Mouse (Mus musculus) liver, embryonic 14.5 days (tissue): ENCODE data around the gene Bmp5. TPM values are rescaled to one million over a fixed set of nuclear protein-coding genes. Genes with fewer than 3 reads are reported as not detected.

Source experiments
- ATAC-seq: fragments of 200-750 bp; cut with Nextera tagmentation; 2 replicates; pipeline ENCODE4 v1.8.0; 2017; ENCODE audit warnings: moderate number of reproducible peaks, mild to moderate bottlenecking, moderate library complexity; ENCODE audit not compliant: insufficient read depth
- DNase-seq, 3 experiments: peaks; one replicate each; pipeline ENCODE4 v3.0.0-alpha.2; 2012 to 2013; ENCODE audit warnings: low read depth in 3 of 3, low spot score in 3 of 3
- H3K27ac ChIP-seq: fragments of 300-500 bp; sonication (generic); 2 replicates; pipeline ENCODE4 v1.5.1; 2014; ENCODE audit warnings: moderate library complexity, mild to moderate bottlenecking, control low read depth, inconsistent platforms
- H3K27me3 ChIP-seq: fragments of 300-500 bp; sonication (generic); 2 replicates; pipeline ENCODE4 v1.6.1; 2014; ENCODE audit warnings: mild to moderate bottlenecking, low read length, moderate library complexity; ENCODE audit not compliant: control insufficient read depth, insufficient read depth
- H3K36me3 ChIP-seq: fragments of 300-500 bp; sonication (generic); replicated peaks from 2 replicates; pipeline ENCODE4 v1.6.1; 2014; ENCODE audit warnings: low read depth; ENCODE audit not compliant: control insufficient read depth, insufficient read depth
- H3K4me1 ChIP-seq, 2 experiments: fragments of 200-500 bp in 1 of 2; fragments of 300-500 bp in 1 of 2; sonication (generic) in 1 of 2; replicated peaks; 2 replicates each; pipeline ENCODE4 v1.6.1; 2012 to 2014; ENCODE audit warnings: antibody characterized with exemption in 1 of 2, inconsistent platforms in 1 of 2, low read length in 1 of 2; ENCODE audit not compliant: control insufficient read depth in 2 of 2, insufficient read depth in 2 of 2
- H3K4me2 ChIP-seq: fragments of 300-500 bp; sonication (generic); 2 replicates; pipeline ENCODE4 v1.6.1; 2014; ENCODE audit warnings: low read depth, mild to moderate bottlenecking, control low read depth, moderate library complexity
- H3K4me3 ChIP-seq, 2 experiments: fragments of 200-500 bp in 1 of 2; fragments of 300-500 bp in 1 of 2; sonication (generic) in 1 of 2; 2 replicates each; pipeline ENCODE4 v1.5.1; 2012 to 2014; ENCODE audit warnings: low read depth in 2 of 2, low read length in 2 of 2, mild to moderate bottlenecking in 2 of 2, control low read depth in 1 of 2, inconsistent platforms in 1 of 2, moderate library complexity in 1 of 2; ENCODE audit not compliant: insufficient read depth in 1 of 2
- H3K9ac ChIP-seq: fragments of 300-500 bp; sonication (generic); replicated peaks from 2 replicates; pipeline ENCODE4 v1.6.1; 2014; ENCODE audit warnings: mild to moderate bottlenecking, control low read depth, moderate library complexity
- H3K9me3 ChIP-seq: fragments of 300-500 bp; sonication (generic); 2 replicates; pipeline ENCODE4 v1.6.1; 2016; ENCODE audit warnings: low read length, mixed read lengths; ENCODE audit not compliant: control insufficient read depth
- CTCF ChIP-seq: IDR thresholded peaks from 2 replicates; pipeline ENCODE4 v1.5.1; 2016; ENCODE audit warnings: antibody characterized with exemption, low read depth, control low read depth
- EP300 ChIP-seq: IDR thresholded peaks from 2 replicates; pipeline ENCODE4 v1.6.1; 2016; ENCODE audit warnings: antibody characterized with exemption, low read depth
- WGBS: fragments of 180-500 bp; shearing (Covaris S2); extraction: QIAGEN DNeasy Blood & Tissue Kit; methylation state at CpG from one replicate; pipeline ENCODE4 v1.1.7; 2014; ENCODE audit not compliant: insufficient replicate concordance; 5-methylcytosine and 5-hydroxymethylcytosine counted together
- polyA plus RNA-seq, 2 experiments: library from polyadenylated mRNA; depleted of rRNA in 1 of 2; stranded (reverse) in 1 of 2; unstranded in 1 of 2; fragments of >200 nt; fragmentation: Nextera tagmentation in 1 of 2; extraction: Ambion mirVana in 1 of 2; gene quantifications; 2 replicates each; pipeline versions ENCODE4 v1.2.1 to v1.2.3; 2012 to 2014

The Bmp5 gene
- polyA plus RNA-seq, 2 experiments = 1.2 to 1.7 TPM

- H3K27ac ChIP-seq = no peak overlapping the region
- no peak overlapping the region for H3K4me2 ChIP-seq
- no peak for DNase-seq
- no peaks in the 10 kb centered on the region for H3K4me1 ChIP-seq
- no peaks in the 10 kb centered on the region for H3K36me3 ChIP-seq
- 52% methylated on average over 5 of the region's 5 CpGs for WGBS
- TF ChIP-seq CTCF = no peak
- TF ChIP-seq EP300 = no peak
- H3K9me3 ChIP-seq = no peaks in the 10 kb centered on the region
- no peak overlapping the region for H3K9ac ChIP-seq
- no peak overlapping the region for H3K4me3 ChIP-seq
- no peaks in the 10 kb centered on the region for H3K27me3 ChIP-seq
- ATAC-seq = no peak
Measured at GRCm38 (mm10) chr9:75781600-75781999, 6.4 kb downstream of the Bmp5 start.

GRCm38 (mm10) chr9:75783573-75783972 lies 8.4 kb downstream of the Bmp5 start:
- no peaks in the 10 kb centered on the region for H3K27me3 ChIP-seq
- H3K27ac ChIP-seq = no peak overlapping the region
- H3K9ac ChIP-seq = no peak overlapping the region
- TF ChIP-seq CTCF = no peak
- DNase-seq (no peak), ATAC-seq (no peak)
- H3K4me2 ChIP-seq = no peak overlapping the region
- WGBS = 71% methylated on average over 2 of the region's 2 CpGs
- no peaks in the 10 kb centered on the region for H3K36me3 ChIP-seq
- H3K4me3 ChIP-seq = no peak overlapping the region
- H3K9me3 ChIP-seq = no peaks in the 10 kb centered on the region
- no peaks in the 10 kb centered on the region for H3K4me1 ChIP-seq

GRCm38 (mm10) chr9:75785959-75786358 lies 10.8 kb downstream of the Bmp5 start:
- no peaks in the 10 kb centered on the region for H3K36me3 ChIP-seq
- H3K27me3 ChIP-seq = no peaks in the 10 kb centered on the region

GRCm38 (mm10) chr9:75787121-75787520 lies 12.0 kb downstream of the Bmp5 start:
- no peak; the same call in 1 of the 2 replicates for ATAC-seq
- H3K4me2 ChIP-seq = no peak overlapping the region
- H3K4me3 ChIP-seq = no peak overlapping the region
- no peaks in the 10 kb centered on the region for H3K36me3 ChIP-seq
- H3K4me1 ChIP-seq = no peaks in the 10 kb centered on the region
- no peak overlapping the region for H3K27ac ChIP-seq
- no peaks in the 10 kb centered on the region for H3K9me3 ChIP-seq
- no peak overlapping the region for H3K9ac ChIP-seq
- TF ChIP-seq CTCF (no peak), EP300 (no peak)
- H3K27me3 ChIP-seq = no peaks in the 10 kb centered on the region
- WGBS = 73% methylated on average over 15 of the region's 15 CpGs
- no peak for DNase-seq

More at GRCm38 (mm10) chr9:75785959-75786358, 10.8 kb downstream of the Bmp5 start:
- Histone ChIP-seq H3K4me2 (no peak overlapping the region), H3K9ac (no peak overlapping the region), H3K27ac (no peak overlapping the region), H3K9me3 (no peaks in the 10 kb centered on the region), H3K4me1 (no peaks in the 10 kb centered on the region), H3K4me3 (no peak overlapping the region)
- ATAC-seq = no peak
- TF ChIP-seq EP300 = no peak
- no peak for TF ChIP-seq CTCF
- DNase-seq = no peak
- 61% methylated on average over 5 of the region's 5 CpGs for WGBS

GRCm38 (mm10) chr9:75789879-75790428 lies 14.8 kb downstream of the Bmp5 start:
- TF ChIP-seq EP300 (no peak), CTCF (no peak)
- no peak overlapping the region for H3K9ac ChIP-seq
- H3K27me3 ChIP-seq = no peaks in the 10 kb centered on the region
- H3K36me3 ChIP-seq = no peaks in the 10 kb centered on the region
- H3K4me3 ChIP-seq = no peak overlapping the region
- no peaks in the 10 kb centered on the region for H3K4me1 ChIP-seq
- DNase-seq = no peak
- H3K9me3 ChIP-seq = no peaks in the 10 kb centered on the region
- ATAC-seq = no peak
- WGBS = 45% methylated on average over 7 of the region's 7 CpGs
- no peak overlapping the region for H3K4me2 ChIP-seq
- no peak overlapping the region for H3K27ac ChIP-seq
